Mouse (Mus musculus) C2C12 (cell line): ENCODE measurements at regions not wholly inside any gene's neighbourhood (a gene's known extent, or its start where the extent isn't known, plus 50 kb on each side); places are given as distances from the start of the nearest gene placed in this dataset.

Experiments
- CTCF ChIP-seq: IDR thresholded peaks from one replicate; pipeline ENCODE4 v1.5.1; 2011; ENCODE audit not compliant: control insufficient read depth, insufficient read depth, insufficient read length
- MAX ChIP-seq: IDR thresholded peaks from one replicate; pipeline ENCODE4 v1.6.1; 2011; ENCODE audit warnings: mild to moderate bottlenecking, control low read depth
- MYOG ChIP-seq: IDR thresholded peaks from one replicate; pipeline ENCODE4 v1.6.1; 2011; ENCODE audit not compliant: control insufficient read depth, insufficient read length; ENCODE audit errors: extremely low read depth

DNA sequence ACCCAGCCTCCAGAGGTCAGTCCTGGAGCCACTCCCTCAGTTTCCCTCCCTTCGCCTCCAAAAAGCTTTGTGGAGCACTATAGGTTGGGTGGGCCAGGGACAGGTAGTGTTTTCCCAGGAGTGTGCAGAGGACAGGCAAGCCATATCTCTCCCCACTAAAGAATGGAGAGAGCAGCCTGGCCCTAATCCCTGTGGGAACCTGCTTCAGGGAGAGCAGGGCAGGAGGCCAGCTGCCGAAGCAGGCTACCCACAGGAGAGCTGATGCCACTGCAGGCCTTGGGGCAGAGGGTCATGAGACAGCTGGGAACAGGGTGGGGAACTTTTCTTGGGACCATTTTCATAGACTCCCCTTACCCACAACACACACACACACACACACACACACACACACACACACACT, 69.8 kb upstream of the Trim2 start:
- TF ChIP-seq MYOG (no peak), CTCF (no peak), MAX (no peak)
